In genomic region chr4:119670736-119671135, GRCm38 (mm10) we compare ENCODE assay signal across 29 mouse cellular contexts. TPM values are rescaled to one million over a fixed set of nuclear protein-coding genes. Genes with fewer than 3 reads are reported as not detected.
DNase-seq lines count a peak whose midpoint lies in the region; ATAC-seq and TF ChIP-seq lines count a peak whose summit lies in the region.
"Had no signal": no experiment of that assay in that cellular context is flagged by ENCODE, and none has a peak within 500 bp of the region (broad histone marks: within the 10 kb centered on the region; RNA-seq: fewer than 3 reads in every experiment).

No protein-coding gene starts in this region.

- ATAC-seq in forebrain, embryonic 12.5 days (ENCODE audit: low FRiP score), result no peak
- no peak for ATAC-seq in forebrain, embryonic 11.5 days (replicated peaks; ENCODE audit: low FRiP score)
- no peak; the same call in 1 of the 2 replicates for ATAC-seq in hindbrain, postnatal 0 days
- ATAC-seq in hindbrain, embryonic 14.5 days (ENCODE audit: low FRiP score), result no peak
- no peak for ATAC-seq in kidney, embryonic 14.5 days (ENCODE audit: low FRiP score, low TSS enrichment)
- ATAC-seq: intestine, embryonic 16.5 days had no signal

- no peak; the same call in 1 of the 2 replicates for TF ChIP-seq CTCF in hindbrain, postnatal 0 days (IDR thresholded peaks at IDR 0.05; ENCODE audit: low read depth)

- H3K9ac ChIP-seq in forebrain, embryonic 12.5 days, result no peak overlapping the region
- H3K9ac ChIP-seq in forebrain, embryonic 11.5 days (ENCODE audit: low read length), result no peak overlapping the region
- H3K9ac ChIP-seq in hindbrain, postnatal 0 days (replicated peaks; ENCODE audit: low read length), result no peak overlapping the region
- H3K9ac ChIP-seq in hindbrain, embryonic 14.5 days, result no peak overlapping the region
- H3K9ac ChIP-seq in kidney, embryonic 14.5 days (ENCODE audit: low read depth, low read length), result no peak overlapping the region
- H3K9ac ChIP-seq: heart, embryonic 12.5 days; hindbrain, embryonic 12.5 days; kidney, embryonic 15.5 days; liver, embryonic 13.5 days; midbrain, embryonic 15.5 days; neural tube, embryonic 13.5 days had no signal

- 89% methylated on average over 6 of the region's 6 CpGs for WGBS in forebrain, embryonic 12.5 days
- WGBS in forebrain, embryonic 11.5 days, result 88% methylated on average over 6 of the region's 6 CpGs
- 76% methylated on average over 6 of the region's 6 CpGs for WGBS in hindbrain, postnatal 0 days
- 82% methylated on average over 6 of the region's 6 CpGs for WGBS in hindbrain, embryonic 14.5 days
- WGBS in kidney, embryonic 14.5 days, result 92% methylated on average over 6 of the region's 6 CpGs

- peak overlapping the region; percentile 37; the same call in 1 of the 2 replicates for H3K27ac ChIP-seq in forebrain, embryonic 12.5 days
- H3K27ac ChIP-seq in forebrain, embryonic 11.5 days (ENCODE audit: low read depth, low read length), result no peak overlapping the region
- no peak overlapping the region for H3K27ac ChIP-seq in hindbrain, postnatal 0 days
- no peak overlapping the region for H3K27ac ChIP-seq in hindbrain, embryonic 14.5 days
- no peak overlapping the region for H3K27ac ChIP-seq in kidney, embryonic 14.5 days (ENCODE audit: low read depth, low read length)
- H3K27ac ChIP-seq: hindbrain, embryonic 12.5 days; kidney, embryonic 15.5 days; liver, embryonic 13.5 days; midbrain, embryonic 15.5 days had no signal

- H3K9me3 ChIP-seq in forebrain, embryonic 12.5 days, result no peaks in the 10 kb centered on the region
- no peaks in the 10 kb centered on the region for H3K9me3 ChIP-seq in forebrain, embryonic 11.5 days (ENCODE audit: control insufficient read depth, low read length)
- no peaks in the 10 kb centered on the region for H3K9me3 ChIP-seq in hindbrain, postnatal 0 days (ENCODE audit: low read length)
- H3K9me3 ChIP-seq in hindbrain, embryonic 14.5 days (ENCODE audit: control insufficient read depth, low read length), result no peaks in the 10 kb centered on the region
- no peaks in the 10 kb centered on the region for H3K9me3 ChIP-seq in kidney, embryonic 14.5 days (ENCODE audit: control insufficient read depth, low read length)
- H3K9me3 ChIP-seq: heart, embryonic 12.5 days; hindbrain, embryonic 12.5 days; kidney, embryonic 15.5 days; liver, embryonic 13.5 days; midbrain, embryonic 15.5 days; neural tube, embryonic 13.5 days had no signal

- no peaks in the 10 kb centered on the region for H3K36me3 ChIP-seq in forebrain, embryonic 12.5 days (replicated peaks)
- no peaks in the 10 kb centered on the region for H3K36me3 ChIP-seq in forebrain, embryonic 11.5 days (ENCODE audit: control insufficient read depth, insufficient read depth, low read length)
- H3K36me3 ChIP-seq in hindbrain, postnatal 0 days (ENCODE audit: insufficient read depth, low read length), result no peaks in the 10 kb centered on the region
- H3K36me3 ChIP-seq in hindbrain, embryonic 14.5 days (replicated peaks; ENCODE audit: control insufficient read depth, insufficient read depth), result no peaks in the 10 kb centered on the region
- H3K36me3 ChIP-seq in kidney, embryonic 14.5 days (ENCODE audit: control insufficient read depth, insufficient read depth, low read length), result no peaks in the 10 kb centered on the region
- H3K36me3 ChIP-seq: heart, embryonic 12.5 days; hindbrain, embryonic 12.5 days; kidney, embryonic 15.5 days; liver, embryonic 13.5 days; midbrain, embryonic 15.5 days; neural tube, embryonic 13.5 days had no signal

- H3K4me3 ChIP-seq in forebrain, embryonic 12.5 days (replicated peaks), result no peak overlapping the region
- no peak overlapping the region for H3K4me3 ChIP-seq in forebrain, embryonic 11.5 days (ENCODE audit: low read depth, low read length)
- H3K4me3 ChIP-seq in hindbrain, postnatal 0 days (ENCODE audit: low read length), result no peak overlapping the region
- H3K4me3 ChIP-seq in hindbrain, embryonic 14.5 days (replicated peaks; ENCODE audit: low read length), result no peak overlapping the region
- no peak overlapping the region for H3K4me3 ChIP-seq in kidney, embryonic 14.5 days (ENCODE audit: low read length)
- H3K4me3 ChIP-seq: heart, embryonic 12.5 days; hindbrain, embryonic 12.5 days; kidney, embryonic 15.5 days; liver, embryonic 13.5 days; midbrain, embryonic 15.5 days; myocyte; neural tube, embryonic 13.5 days had no signal

- DNase-seq in forebrain, embryonic 11.5 days (ENCODE audit: low spot score), result no peak
- peak; percentile 32 for DNase-seq in hindbrain, postnatal 0 days (ENCODE audit: low spot score)
- no peak for DNase-seq in hindbrain, embryonic 14.5 days (ENCODE audit: low spot score)
- peak; percentile 24 for DNase-seq in thymus, postnatal 25 days
- DNase-seq in thymus, adult 18-20 months, result no peak
- DNase-seq: adrenal gland, postnatal 14 days; cerebellum, adult 2 months; heart, postnatal 14 days; kidney, postnatal 4 days; liver, embryonic 13.5 days; lung, adult 2 months; lung, postnatal 14 days; right cerebral cortex, adult 18-20 months; right cerebral cortex, postnatal 4 days had no signal

- H3K27me3 ChIP-seq in forebrain, embryonic 12.5 days, result no peaks in the 10 kb centered on the region
- no peaks in the 10 kb centered on the region for H3K27me3 ChIP-seq in forebrain, embryonic 11.5 days (ENCODE audit: control insufficient read depth, insufficient read depth, low read length)
- H3K27me3 ChIP-seq in hindbrain, postnatal 0 days (ENCODE audit: insufficient read depth, low read length), result no peaks in the 10 kb centered on the region
- H3K27me3 ChIP-seq in hindbrain, embryonic 14.5 days (ENCODE audit: control insufficient read depth, insufficient read depth, low read length), result no peaks in the 10 kb centered on the region
- H3K27me3 ChIP-seq in kidney, embryonic 14.5 days (ENCODE audit: control insufficient read depth, insufficient read depth, low read length), result no peaks in the 10 kb centered on the region
- H3K27me3 ChIP-seq: heart, embryonic 12.5 days; hindbrain, embryonic 12.5 days; kidney, embryonic 15.5 days; liver, embryonic 13.5 days; midbrain, embryonic 15.5 days; neural tube, embryonic 13.5 days had no signal

- H3K4me2 ChIP-seq in forebrain, embryonic 12.5 days, result no peak overlapping the region
- no peak overlapping the region for H3K4me2 ChIP-seq in forebrain, embryonic 11.5 days (ENCODE audit: low read depth, low read length, severe bottlenecking)
- H3K4me2 ChIP-seq in hindbrain, postnatal 0 days (ENCODE audit: low read depth, low read length), result no peak overlapping the region
- H3K4me2 ChIP-seq in hindbrain, embryonic 14.5 days (replicated peaks), result no peak overlapping the region
- no peak overlapping the region for H3K4me2 ChIP-seq in kidney, embryonic 14.5 days (replicated peaks; ENCODE audit: low read depth, low read length)
- H3K4me2 ChIP-seq: heart, embryonic 12.5 days; hindbrain, embryonic 12.5 days; kidney, embryonic 15.5 days; liver, embryonic 13.5 days; midbrain, embryonic 15.5 days; neural tube, embryonic 13.5 days had no signal

- peaks cover 20% of the 10 kb centered on the region for H3K4me1 ChIP-seq in forebrain, embryonic 12.5 days
- H3K4me1 ChIP-seq in forebrain, embryonic 11.5 days (replicated peaks; ENCODE audit: control insufficient read depth, insufficient read depth, low read length), result no peaks in the 10 kb centered on the region
- peaks cover 9% of the 10 kb centered on the region; the same call in 1 of the 2 replicates for H3K4me1 ChIP-seq in hindbrain, postnatal 0 days (ENCODE audit: insufficient read depth, low read length)
- H3K4me1 ChIP-seq in hindbrain, embryonic 14.5 days (replicated peaks; ENCODE audit: control insufficient read depth, insufficient read depth, low read length), result peaks cover 14% of the 10 kb centered on the region
- H3K4me1 ChIP-seq in kidney, embryonic 14.5 days (ENCODE audit: control insufficient read depth, insufficient read depth, low read length), result no peaks in the 10 kb centered on the region
- H3K4me1 ChIP-seq: liver, embryonic 13.5 days had no signal

RNA-seq across cellular contexts. Expression of gene Guca2b, which starts 12.0 kb away (rescaled TPM):
- not detected in 2 replicates for polyA plus RNA-seq in forebrain, embryonic 12.5 days (2016; fragmentation: Nextera tagmentation; extraction: Ambion mirVana)
- not detected in 2 replicates for polyA plus RNA-seq in forebrain, embryonic 11.5 days (2014; fragmentation: Nextera tagmentation; extraction: Ambion mirVana)
- total RNA-seq in hindbrain, postnatal 0 days (2014; rRNA removed), result not detected in 2 replicates
- not detected in 2 replicates for polyA plus RNA-seq in hindbrain, postnatal 0 days (2015; fragmentation: Nextera tagmentation; extraction: Ambion mirVana)
- not detected in 2 replicates for polyA plus RNA-seq in hindbrain, embryonic 14.5 days (2014; fragmentation: Nextera tagmentation; extraction: Ambion mirVana)
- polyA plus RNA-seq in kidney, embryonic 14.5 days (2014; fragmentation: Nextera tagmentation; extraction: Ambion mirVana), result 1.3 and 1.8 TPM in 2 replicates
- total RNA-seq: adrenal gland, postnatal 14 days; gastrocnemius, adult 8-10 months; heart, postnatal 14 days; left cerebral cortex, postnatal 25 days; megakaryocyte, adult 5-6 weeks had no signal
- polyA plus RNA-seq: cerebellum, adult 2 months; embryonic facial prominence, embryonic 14.5 days; heart, embryonic 12.5 days; hindbrain, embryonic 12.5 days; limb, embryonic 14.5 days; liver, embryonic 13.5 days; lung, adult 2 months; midbrain, embryonic 15.5 days; myocyte; neural tube, embryonic 13.5 days; stomach, embryonic 14.5 days had no signal

RNA-seq across cellular contexts. Expression of gene Guca2a, which starts 33.2 kb away (rescaled TPM):
- not detected in 2 replicates for polyA plus RNA-seq in forebrain, embryonic 12.5 days (2016; fragmentation: Nextera tagmentation; extraction: Ambion mirVana)
- polyA plus RNA-seq in forebrain, embryonic 11.5 days (2014; fragmentation: Nextera tagmentation; extraction: Ambion mirVana), result not detected in 2 replicates
- total RNA-seq in hindbrain, postnatal 0 days (2014; rRNA removed), result not detected in 2 replicates
- polyA plus RNA-seq in hindbrain, postnatal 0 days (2015; fragmentation: Nextera tagmentation; extraction: Ambion mirVana), result not detected in 2 replicates
- polyA plus RNA-seq in hindbrain, embryonic 14.5 days (2014; fragmentation: Nextera tagmentation; extraction: Ambion mirVana), result not detected in 2 replicates
- polyA plus RNA-seq in kidney, embryonic 14.5 days (2014; fragmentation: Nextera tagmentation; extraction: Ambion mirVana), result 4.1 and 5.0 TPM in 2 replicates
- total RNA-seq: adrenal gland, postnatal 14 days; gastrocnemius, adult 8-10 months; heart, postnatal 14 days; left cerebral cortex, postnatal 25 days; megakaryocyte, adult 5-6 weeks had no signal
- polyA plus RNA-seq: cerebellum, adult 2 months; embryonic facial prominence, embryonic 14.5 days; heart, embryonic 12.5 days; hindbrain, embryonic 12.5 days; limb, embryonic 14.5 days; liver, embryonic 13.5 days; lung, adult 2 months; midbrain, embryonic 15.5 days; myocyte; neural tube, embryonic 13.5 days; stomach, embryonic 14.5 days had no signal

Comparison
In these comparisons a context has a peak if more than half of its experiments do, and no peak if none do; other contexts are left out.
1. DNase-seq: peak in hindbrain, postnatal 0 days (single experiment) and thymus, postnatal 25 days (single experiment); none in forebrain, embryonic 11.5 days (single experiment), hindbrain, embryonic 14.5 days (single experiment) and thymus, adult 18-20 months (0 of 2).